Mouse (Mus musculus) liver, embryonic 14.5 days (tissue): ENCODE data around the gene Zfand2a. TPM values are rescaled to one million over a fixed set of nuclear protein-coding genes. Genes with fewer than 3 reads are reported as not detected.

ENCODE experiments used
- ATAC-seq: fragments of 200-750 bp; cut with Nextera tagmentation; 2 replicates; pipeline ENCODE4 v1.8.0; 2017; ENCODE audit warnings: moderate number of reproducible peaks, mild to moderate bottlenecking, moderate library complexity; ENCODE audit not compliant: insufficient read depth
- DNase-seq, 3 experiments: peaks; one replicate each; pipeline ENCODE4 v3.0.0-alpha.2; 2012 to 2013; ENCODE audit warnings: low read depth in 3 of 3, low spot score in 3 of 3
- H3K27ac ChIP-seq: fragments of 300-500 bp; sonication (generic); 2 replicates; pipeline ENCODE4 v1.5.1; 2014; ENCODE audit warnings: moderate library complexity, mild to moderate bottlenecking, control low read depth, inconsistent platforms
- H3K27me3 ChIP-seq: fragments of 300-500 bp; sonication (generic); 2 replicates; pipeline ENCODE4 v1.6.1; 2014; ENCODE audit warnings: mild to moderate bottlenecking, low read length, moderate library complexity; ENCODE audit not compliant: control insufficient read depth, insufficient read depth
- H3K36me3 ChIP-seq: fragments of 300-500 bp; sonication (generic); replicated peaks from 2 replicates; pipeline ENCODE4 v1.6.1; 2014; ENCODE audit warnings: low read depth; ENCODE audit not compliant: control insufficient read depth, insufficient read depth
- H3K4me1 ChIP-seq, 2 experiments: fragments of 200-500 bp in 1 of 2; fragments of 300-500 bp in 1 of 2; sonication (generic) in 1 of 2; replicated peaks; 2 replicates each; pipeline ENCODE4 v1.6.1; 2012 to 2014; ENCODE audit warnings: antibody characterized with exemption in 1 of 2, inconsistent platforms in 1 of 2, low read length in 1 of 2; ENCODE audit not compliant: control insufficient read depth in 2 of 2, insufficient read depth in 2 of 2
- H3K4me2 ChIP-seq: fragments of 300-500 bp; sonication (generic); 2 replicates; pipeline ENCODE4 v1.6.1; 2014; ENCODE audit warnings: low read depth, mild to moderate bottlenecking, control low read depth, moderate library complexity
- H3K4me3 ChIP-seq, 2 experiments: fragments of 200-500 bp in 1 of 2; fragments of 300-500 bp in 1 of 2; sonication (generic) in 1 of 2; 2 replicates each; pipeline ENCODE4 v1.5.1; 2012 to 2014; ENCODE audit warnings: low read depth in 2 of 2, low read length in 2 of 2, mild to moderate bottlenecking in 2 of 2, control low read depth in 1 of 2, inconsistent platforms in 1 of 2, moderate library complexity in 1 of 2; ENCODE audit not compliant: insufficient read depth in 1 of 2
- H3K9ac ChIP-seq: fragments of 300-500 bp; sonication (generic); replicated peaks from 2 replicates; pipeline ENCODE4 v1.6.1; 2014; ENCODE audit warnings: mild to moderate bottlenecking, control low read depth, moderate library complexity
- H3K9me3 ChIP-seq: fragments of 300-500 bp; sonication (generic); 2 replicates; pipeline ENCODE4 v1.6.1; 2016; ENCODE audit warnings: low read length, mixed read lengths; ENCODE audit not compliant: control insufficient read depth
- CTCF ChIP-seq: IDR thresholded peaks from 2 replicates; pipeline ENCODE4 v1.5.1; 2016; ENCODE audit warnings: antibody characterized with exemption, low read depth, control low read depth
- EP300 ChIP-seq: IDR thresholded peaks from 2 replicates; pipeline ENCODE4 v1.6.1; 2016; ENCODE audit warnings: antibody characterized with exemption, low read depth
- WGBS: fragments of 180-500 bp; shearing (Covaris S2); extraction: QIAGEN DNeasy Blood & Tissue Kit; methylation state at CpG from one replicate; pipeline ENCODE4 v1.1.7; 2014; ENCODE audit not compliant: insufficient replicate concordance; 5-methylcytosine and 5-hydroxymethylcytosine counted together
- polyA plus RNA-seq, 2 experiments: library from polyadenylated mRNA; depleted of rRNA in 1 of 2; stranded (reverse) in 1 of 2; unstranded in 1 of 2; fragments of >200 nt; fragmentation: Nextera tagmentation in 1 of 2; extraction: Ambion mirVana in 1 of 2; gene quantifications; 2 replicates each; pipeline versions ENCODE4 v1.2.1 to v1.2.3; 2012 to 2014

Zfand2a gene
- polyA plus RNA-seq, 2 experiments = 1.4 to 3.2 TPM

DNA sequence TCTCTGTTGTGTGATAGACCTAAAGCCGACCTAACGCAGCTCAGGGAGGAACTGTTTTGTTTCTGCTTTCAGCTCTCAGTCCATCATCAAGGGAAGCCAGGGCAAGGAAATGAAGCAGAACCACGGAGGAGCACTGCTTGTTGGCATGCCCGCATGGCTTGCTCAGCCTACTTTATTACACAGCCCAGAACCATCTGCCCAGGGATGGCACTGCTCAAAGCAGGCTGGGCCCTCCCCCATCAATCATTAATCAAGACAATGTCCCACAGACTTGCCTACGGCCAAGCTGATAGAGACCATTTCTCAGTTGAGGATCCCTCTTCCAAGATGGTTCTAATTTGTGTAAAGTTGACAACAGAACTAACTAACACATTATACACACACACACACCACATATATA lies 14.4 kb upstream of the Zfand2a start:
- DNase-seq (no peak), ATAC-seq (no peak)
- 30% methylated on average over 5 of the region's 5 CpGs for WGBS
- Histone ChIP-seq H3K27me3 (no peaks in the 10 kb centered on the region; the same call in 1 of the 2 replicates), H3K4me1 (no peaks in the 10 kb centered on the region), H3K4me3 (no peak overlapping the region), H3K27ac (no peak overlapping the region), H3K9me3 (no peaks in the 10 kb centered on the region), H3K36me3 (no peaks in the 10 kb centered on the region), H3K4me2 (no peak overlapping the region), H3K9ac (no peak overlapping the region)
- TF ChIP-seq CTCF = no peak
- TF ChIP-seq EP300 = no peak

DNA sequence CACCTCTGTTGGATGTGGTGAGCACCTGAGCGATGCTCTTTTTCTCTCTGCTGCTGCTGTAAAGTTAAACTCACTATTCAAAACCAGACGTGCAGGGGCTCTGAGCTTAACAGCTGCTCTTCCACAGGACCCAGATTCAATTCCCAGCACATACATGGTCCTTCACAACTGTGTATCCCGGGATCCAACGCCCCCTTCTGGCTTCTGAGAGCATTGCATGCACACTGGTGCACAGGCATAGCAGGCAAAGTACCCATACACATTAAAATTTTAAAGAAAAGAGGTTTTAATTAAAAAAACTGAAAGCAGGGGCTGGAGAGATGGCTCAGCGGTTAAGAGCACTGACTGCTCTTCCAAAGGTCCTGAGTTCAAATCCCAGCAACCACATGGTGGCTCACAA lies 12.6 kb upstream of the Zfand2a start:
- Histone ChIP-seq H3K27me3 (no peaks in the 10 kb centered on the region; the same call in 1 of the 2 replicates), H3K27ac (no peak overlapping the region), H3K9me3 (no peaks in the 10 kb centered on the region), H3K4me2 (no peak overlapping the region), H3K4me3 (no peak overlapping the region), H3K9ac (no peak overlapping the region), H3K36me3 (no peaks in the 10 kb centered on the region), H3K4me1 (no peaks in the 10 kb centered on the region)
- TF ChIP-seq EP300 = no peak
- TF ChIP-seq CTCF = peak; percentile 50
- ATAC-seq (no peak), DNase-seq (no peak)
- 38% methylated on average over 5 of the region's 5 CpGs for whole genome bisulfite sequencing

DNA sequence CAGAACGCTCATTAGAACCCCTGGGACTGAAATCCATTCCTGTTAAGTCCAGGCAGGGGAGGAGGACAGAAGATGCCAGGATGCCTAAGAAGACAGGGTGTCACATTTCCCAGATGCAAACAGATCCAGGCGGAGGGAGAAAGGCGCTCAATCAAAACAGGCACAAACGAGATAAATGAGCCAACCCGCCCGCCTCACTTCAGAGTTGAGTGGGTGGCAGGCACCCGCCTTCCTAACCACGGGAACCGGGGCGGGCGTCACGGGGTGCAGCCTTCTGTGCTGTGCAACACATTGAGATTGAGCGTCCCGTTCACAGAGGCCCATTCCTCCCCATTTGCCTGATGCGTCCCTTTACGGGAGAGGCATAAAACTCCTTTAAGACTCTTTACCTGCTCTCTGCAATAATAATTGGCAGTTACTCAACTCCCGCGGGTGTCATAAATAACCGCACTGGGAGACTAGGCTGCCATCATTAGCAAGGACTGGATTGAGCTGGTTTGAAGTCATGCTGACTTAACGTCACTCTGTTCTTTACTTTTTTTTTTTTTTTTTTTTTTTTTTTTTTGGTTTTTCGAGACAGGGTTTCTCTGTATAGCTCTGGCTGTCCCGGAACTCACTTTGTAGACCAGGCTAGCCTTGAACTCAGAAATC lies 10.8 kb upstream of the Zfand2a start:
- no peak for ATAC-seq
- WGBS = 34% methylated on average over 21 of the region's 22 CpGs
- H3K9ac ChIP-seq = no peak overlapping the region

GRCm38 (mm10) chr5:139493690-139494089 lies 9.3 kb upstream of the Zfand2a start:
- no peaks in the 10 kb centered on the region for H3K9me3 ChIP-seq
- H3K4me3 ChIP-seq = no peak overlapping the region
- H3K4me2 ChIP-seq = no peak overlapping the region
- DNase-seq = no peak
- H3K27me3 ChIP-seq = no peaks in the 10 kb centered on the region; the same call in 1 of the 2 replicates
- no peaks in the 10 kb centered on the region for H3K36me3 ChIP-seq
- 46% methylated on average over 5 of the region's 5 CpGs for WGBS
- no peaks in the 10 kb centered on the region for H3K4me1 ChIP-seq
- no peak overlapping the region for H3K9ac ChIP-seq
- H3K27ac ChIP-seq = no peak overlapping the region
- no peak for ATAC-seq
- TF ChIP-seq CTCF (no peak), EP300 (no peak)

More for the DNA sequence above, 10.8 kb upstream of the Zfand2a start:
- Histone ChIP-seq H3K4me3 (no peak overlapping the region), H3K36me3 (no peaks in the 10 kb centered on the region), H3K4me2 (no peak overlapping the region), H3K27me3 (no peaks in the 10 kb centered on the region; the same call in 1 of the 2 replicates), H3K9me3 (no peaks in the 10 kb centered on the region), H3K27ac (no peak overlapping the region), H3K4me1 (no peaks in the 10 kb centered on the region)
- TF ChIP-seq EP300 = no peak
- DNase-seq = no peak

DNA sequence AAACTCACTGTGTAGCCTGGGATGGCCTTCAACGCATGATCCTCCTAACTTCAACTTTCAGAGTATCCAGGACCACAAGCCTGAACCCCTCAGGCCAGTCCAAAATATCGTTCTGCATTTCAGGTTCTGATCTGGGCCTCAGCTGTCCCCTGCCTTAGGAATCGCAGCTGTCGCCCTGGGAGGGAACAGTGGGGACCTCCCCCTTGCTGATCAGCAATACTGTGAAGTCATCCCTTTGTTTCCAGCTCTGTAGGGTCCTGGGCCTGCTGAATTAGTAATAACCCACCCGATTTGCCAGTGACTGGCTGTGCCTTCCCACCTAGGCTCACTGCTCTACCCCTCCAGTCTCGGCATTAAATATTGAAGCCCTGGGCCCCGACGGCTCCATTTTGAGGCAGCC lies 7.0 kb upstream of the Zfand2a start:
- ATAC-seq = no peak
- Histone ChIP-seq H3K9ac (no peak overlapping the region), H3K36me3 (no peaks in the 10 kb centered on the region), H3K4me2 (no peak overlapping the region), H3K4me1 (no peaks in the 10 kb centered on the region), H3K9me3 (no peaks in the 10 kb centered on the region), H3K27ac (no peak overlapping the region), H3K4me3 (no peak overlapping the region), H3K27me3 (no peaks in the 10 kb centered on the region; the same call in 1 of the 2 replicates)
- TF ChIP-seq CTCF (no peak), EP300 (no peak)
- 48% methylated on average over 8 of the region's 8 CpGs for WGBS
- DNase-seq = no peak
